Mouse (Mus musculus) megakaryocyte, embryonic 14.5 days (primary cell): ENCODE measurements at regions not wholly inside any gene's neighbourhood (a gene's known extent, or its start where the extent isn't known, plus 50 kb on each side); places are given as distances from the start of the nearest gene placed in this dataset.

Source experiments
- H3K27me3 ChIP-seq: replicated peaks from 2 replicates; pipeline ENCODE3; 2012; ENCODE audit warnings: inconsistent platforms
- H3K36me3 ChIP-seq: replicated peaks from 2 replicates; pipeline ENCODE3; 2012; ENCODE audit warnings: low read length, inconsistent platforms, mixed read lengths
- H3K4me1 ChIP-seq: 2 replicates; pipeline ENCODE4 v1.6.1; 2012; ENCODE audit warnings: inconsistent platforms
- H3K4me3 ChIP-seq: replicated peaks from 2 replicates; pipeline ENCODE3; 2012; ENCODE audit warnings: moderate library complexity, mild to moderate bottlenecking, inconsistent platforms
- H3K9me3 ChIP-seq: 2 replicates; pipeline ENCODE4 v1.6.1; 2012; ENCODE audit warnings: inconsistent platforms
- FLI1 ChIP-seq: IDR thresholded peaks from 2 replicates; pipeline ENCODE4 v1.6.1; 2012; ENCODE audit warnings: low read length, inconsistent platforms, mixed read lengths
- GATA1 ChIP-seq: IDR thresholded peaks from 3 replicates; pipeline ENCODE4 v1.6.1; 2012; ENCODE audit warnings: mixed read lengths, low read length, inconsistent platforms, borderline replicate concordance

GRCm38 (mm10) chr4:53345346-53345745 lies 94.9 kb upstream of the Slc44a1 start:
- no peak for TF ChIP-seq GATA1
- no peak for TF ChIP-seq FLI1
- Histone ChIP-seq H3K4me1 (no peaks in the 10 kb centered on the region), H3K36me3 (no peaks in the 10 kb centered on the region), H3K27me3 (peaks cover 2% of the 10 kb centered on the region), H3K4me3 (no peak overlapping the region), H3K9me3 (peaks cover 39% of the 10 kb centered on the region)

- H3K27me3 ChIP-seq: peaks cover 2% of the 10 kb centered on the region
- no peaks in the 10 kb centered on the region for H3K36me3 ChIP-seq
- peaks cover 43% of the 10 kb centered on the region for H3K9me3 ChIP-seq
- H3K4me3 ChIP-seq: peak overlapping the region; percentile 26
- TF ChIP-seq FLI1: no peak
- no peak for TF ChIP-seq GATA1
- H3K4me1 ChIP-seq: no peaks in the 10 kb centered on the region
Measured at GRCm38 (mm10) chr4:53344546-53344945, 95.7 kb upstream of the Slc44a1 start.

DNA sequence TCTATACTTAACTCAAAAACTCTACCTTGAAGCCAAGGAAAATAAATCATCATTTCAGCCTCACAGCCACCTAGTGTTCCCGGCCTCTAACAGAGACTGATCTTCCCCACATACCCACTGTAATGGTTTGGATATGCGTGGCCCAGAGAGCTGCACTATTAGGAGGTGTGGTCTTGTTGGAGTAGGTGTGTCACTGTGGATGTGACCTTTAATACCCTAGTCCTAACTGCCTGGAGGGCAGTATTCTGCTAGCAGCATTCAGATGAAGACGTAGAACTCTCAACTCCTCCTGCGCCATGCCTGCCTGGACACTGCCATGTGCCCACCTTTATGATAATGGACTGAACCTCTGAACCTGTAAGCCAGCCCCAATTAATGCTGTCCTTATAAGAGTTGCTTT lies 99.0 kb upstream of the Slc44a1 start:
- Histone ChIP-seq H3K27me3 (peaks cover 4% of the 10 kb centered on the region), H3K4me1 (no peaks in the 10 kb centered on the region), H3K36me3 (no peaks in the 10 kb centered on the region), H3K9me3 (peaks cover 38% of the 10 kb centered on the region), H3K4me3 (no peak overlapping the region)
- TF ChIP-seq FLI1 (no peak), GATA1 (no peak)

DNA sequence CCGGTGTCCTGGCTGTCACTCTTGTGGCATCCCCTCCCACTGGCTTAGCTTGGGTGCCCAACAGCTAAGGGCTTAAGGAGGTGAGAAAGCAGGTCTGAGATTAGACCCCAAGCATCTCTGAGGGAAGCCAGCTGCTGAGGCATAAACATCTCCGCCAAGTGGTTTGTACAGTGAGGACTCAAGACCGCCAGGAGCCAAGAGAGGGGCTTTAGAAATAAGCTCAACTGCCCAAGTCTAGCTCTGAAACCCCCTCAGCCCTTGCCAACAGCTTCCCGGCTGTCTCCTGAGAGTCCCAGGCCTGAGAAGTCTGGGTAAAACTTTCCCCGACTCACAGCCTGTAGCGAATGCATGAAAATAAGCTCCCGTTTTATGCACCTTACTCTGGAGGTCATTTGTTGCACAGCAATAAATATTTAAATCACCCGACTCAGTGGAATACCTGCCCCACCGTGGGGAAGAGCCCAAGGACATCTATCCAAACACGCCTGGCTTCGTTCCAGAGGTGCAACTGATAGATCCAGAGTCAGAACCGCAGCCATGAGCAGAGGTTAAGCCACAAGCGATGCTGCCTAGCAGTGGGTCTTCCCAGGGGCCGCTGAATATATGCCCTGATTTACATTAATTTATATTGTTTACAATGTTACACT lies 100.1 kb upstream of the Slc44a1 start:
- no peak overlapping the region for H3K4me3 ChIP-seq
- H3K4me1 ChIP-seq: no peaks in the 10 kb centered on the region
- peaks cover 4% of the 10 kb centered on the region for H3K27me3 ChIP-seq
- TF ChIP-seq FLI1 (no peak), GATA1 (no peak)
- peaks cover 32% of the 10 kb centered on the region for H3K9me3 ChIP-seq
- no peaks in the 10 kb centered on the region for H3K36me3 ChIP-seq

- Histone ChIP-seq H3K36me3 (no peaks in the 10 kb centered on the region), H3K27me3 (peaks cover 4% of the 10 kb centered on the region), H3K4me3 (no peak overlapping the region), H3K9me3 (peaks cover 26% of the 10 kb centered on the region), H3K4me1 (no peaks in the 10 kb centered on the region)
- no peak for TF ChIP-seq FLI1
- no peak for TF ChIP-seq GATA1
Measured at GRCm38 (mm10) chr4:53339125-53340020, 100.8 kb upstream of the Slc44a1 start.

DNA sequence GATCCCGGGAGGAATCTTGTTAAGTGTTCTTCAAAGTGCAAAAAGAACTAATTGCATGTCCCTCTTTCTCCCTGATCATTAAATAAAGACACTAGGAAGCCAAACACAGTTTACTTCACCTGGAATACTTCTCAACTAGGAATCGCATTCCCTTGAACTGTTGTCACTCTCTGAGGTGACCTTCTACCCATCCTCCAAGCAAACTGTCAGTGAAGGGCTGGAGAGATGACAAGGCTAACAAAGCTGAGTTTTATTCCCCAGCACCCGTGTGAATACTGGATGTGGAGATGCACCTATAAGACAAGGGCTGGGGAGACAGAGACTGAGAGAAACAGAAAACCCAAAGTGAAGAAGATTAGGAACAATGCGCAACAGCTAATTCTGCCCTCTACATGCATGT lies 101.7 kb upstream of the Slc44a1 start:
- TF ChIP-seq GATA1 (no peak), FLI1 (no peak)
- no peaks in the 10 kb centered on the region for H3K36me3 ChIP-seq

DNA sequence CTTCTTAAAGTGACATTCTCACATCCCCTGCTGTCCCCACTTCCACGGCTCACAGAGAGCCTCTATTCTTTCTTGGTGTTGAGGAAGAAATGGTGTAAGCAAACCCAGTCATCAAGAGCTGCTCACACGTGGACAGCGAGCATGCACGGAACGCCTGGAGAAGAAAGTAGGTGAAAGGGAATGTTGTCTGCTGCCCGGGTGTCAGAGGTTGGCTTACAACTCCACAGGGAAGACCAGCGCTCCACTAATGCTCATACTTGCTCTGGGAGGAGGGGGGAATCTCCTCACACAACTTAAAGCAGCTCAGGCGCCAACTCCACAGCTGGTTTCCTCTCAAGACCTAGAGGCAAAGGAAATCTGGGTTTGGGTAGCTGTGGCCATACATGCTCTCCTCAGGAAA lies 102.4 kb upstream of the Slc44a1 start:
- no peaks in the 10 kb centered on the region for H3K36me3 ChIP-seq
- no peaks in the 10 kb centered on the region for H3K4me1 ChIP-seq
- H3K9me3 ChIP-seq: peaks cover 16% of the 10 kb centered on the region
- TF ChIP-seq GATA1 (no peak), FLI1 (no peak)
- H3K27me3 ChIP-seq: peaks cover 3% of the 10 kb centered on the region
- H3K4me3 ChIP-seq: no peak overlapping the region

More for the DNA sequence above, 101.7 kb upstream of the Slc44a1 start:
- Histone ChIP-seq H3K4me1 (no peaks in the 10 kb centered on the region), H3K9me3 (peaks cover 23% of the 10 kb centered on the region), H3K27me3 (peaks cover 4% of the 10 kb centered on the region), H3K4me3 (no peak overlapping the region)

- Histone ChIP-seq H3K9me3 (no peaks in the 10 kb centered on the region), H3K36me3 (no peaks in the 10 kb centered on the region), H3K27me3 (peaks cover 4% of the 10 kb centered on the region), H3K4me3 (no peak overlapping the region), H3K4me1 (peaks cover 18% of the 10 kb centered on the region)
- no peak for TF ChIP-seq GATA1
Measured at GRCm38 (mm10) chr4:53327382-53328165, 112.6 kb upstream of the Slc44a1 start.

GRCm38 (mm10) chr4:53323838-53324237 lies 116.4 kb upstream of the Slc44a1 start:
- H3K27me3 ChIP-seq: peaks cover 5% of the 10 kb centered on the region
- H3K9me3 ChIP-seq: no peaks in the 10 kb centered on the region
- peaks cover 18% of the 10 kb centered on the region for H3K4me1 ChIP-seq
- no peak overlapping the region for H3K4me3 ChIP-seq
- TF ChIP-seq FLI1: no peak
- no peak for TF ChIP-seq GATA1
- no peaks in the 10 kb centered on the region for H3K36me3 ChIP-seq
